Mouse (Mus musculus): ENCODE measurements around the gene Foxa2. TPM values are rescaled to one million over a fixed set of nuclear protein-coding genes. Genes with fewer than 3 reads are reported as not detected.

Foxa2 gene
- 0.55 and 1.2 TPM in 2 replicates for polyA plus RNA-seq (2012; rRNA removed)

DNA sequence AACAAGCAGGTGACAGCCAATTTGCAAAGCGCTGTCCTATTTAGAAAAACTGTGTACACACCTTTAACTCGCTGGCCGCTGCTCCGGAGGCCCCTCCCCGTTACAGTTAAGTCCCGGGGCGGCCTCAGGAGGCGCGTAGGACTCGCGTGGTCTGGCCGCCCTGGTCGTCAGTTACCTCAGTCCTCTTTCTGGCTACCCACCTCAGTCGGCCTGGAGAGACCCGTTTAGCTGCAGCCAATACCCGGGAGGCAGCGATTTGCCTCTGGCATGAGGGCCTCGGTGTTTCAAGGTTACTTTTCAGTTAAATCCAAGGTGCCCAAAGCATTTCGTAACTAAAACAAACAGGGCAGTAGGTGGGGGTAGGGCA, at the start of gene Foxa2:
Foxa2 (minus strand) TSS at position 171 of the 367 bp plus-strand sequence.
- no peak for DNase-seq
- 5% methylated on average over 19 of the region's 19 CpGs for WGBS

GRCm38 (mm10) chr2:148092089-148092488, 45.3 kb upstream of the Foxa2 start:
- H3K36me3 ChIP-seq (ENCODE audit: control insufficient read depth, insufficient read depth, low read length), result no peaks in the 10 kb centered on the region
- H3K4me1 ChIP-seq (replicated peaks; ENCODE audit: control insufficient read depth, insufficient read depth, low read length), result no peaks in the 10 kb centered on the region
- H3K4me3 ChIP-seq (ENCODE audit: control insufficient read depth, insufficient read depth, low read length), result no peak overlapping the region
- TF ChIP-seq CTCF (IDR thresholded peaks at IDR 0.05; ENCODE audit: borderline replicate concordance, control insufficient read depth, extremely low read depth, insufficient read depth, low read length, poor library complexity), result no peak
- no peak for TF ChIP-seq POLR2A (IDR thresholded peaks at IDR 0.05; ENCODE audit: control insufficient read depth, extremely low read depth, insufficient read depth, low read length, poor library complexity)
- DNase-seq, result no peak
- no peak overlapping the region for H3K27ac ChIP-seq (ENCODE audit: control insufficient read depth, insufficient read depth, low read length)
- no peaks in the 10 kb centered on the region for H3K27me3 ChIP-seq (ENCODE audit: control insufficient read depth, insufficient read depth, low read length)
- 88% methylated on average over 2 of the region's 2 CpGs for WGBS

More for the DNA sequence above, at the start of gene Foxa2:
- H3K4me1 ChIP-seq (replicated peaks; ENCODE audit: control insufficient read depth, insufficient read depth, low read length), result no peaks in the 10 kb centered on the region
- peaks cover 24% of the 10 kb centered on the region for H3K27me3 ChIP-seq (ENCODE audit: control insufficient read depth, insufficient read depth, low read length)
- TF ChIP-seq CTCF (IDR thresholded peaks at IDR 0.05; ENCODE audit: borderline replicate concordance, control insufficient read depth, extremely low read depth, insufficient read depth, low read length, poor library complexity) (no peak), POLR2A (IDR thresholded peaks at IDR 0.05; ENCODE audit: control insufficient read depth, extremely low read depth, insufficient read depth, low read length, poor library complexity) (no peak)
- no peak within 1 kb of the TSS for H3K4me3 ChIP-seq (ENCODE audit: control insufficient read depth, insufficient read depth, low read length)
- no peak within 1 kb of the TSS for H3K27ac ChIP-seq (ENCODE audit: control insufficient read depth, insufficient read depth, low read length)
- H3K36me3 ChIP-seq (ENCODE audit: control insufficient read depth, insufficient read depth, low read length), result no peaks in the 10 kb centered on the region

GRCm38 (mm10) chr2:148091657-148092056, 44.9 kb upstream of the Foxa2 start:
- Histone ChIP-seq H3K27me3 (ENCODE audit: control insufficient read depth, insufficient read depth, low read length) (no peaks in the 10 kb centered on the region), H3K27ac (ENCODE audit: control insufficient read depth, insufficient read depth, low read length) (no peak overlapping the region), H3K4me1 (replicated peaks; ENCODE audit: control insufficient read depth, insufficient read depth, low read length) (no peaks in the 10 kb centered on the region), H3K4me3 (ENCODE audit: control insufficient read depth, insufficient read depth, low read length) (no peak overlapping the region), H3K36me3 (ENCODE audit: control insufficient read depth, insufficient read depth, low read length) (no peaks in the 10 kb centered on the region)
- no peak for DNase-seq
- WGBS, result 84% methylated on average over 6 of the region's 6 CpGs
- TF ChIP-seq CTCF (IDR thresholded peaks at IDR 0.05; ENCODE audit: borderline replicate concordance, control insufficient read depth, extremely low read depth, insufficient read depth, low read length, poor library complexity), result no peak
- TF ChIP-seq POLR2A (IDR thresholded peaks at IDR 0.05; ENCODE audit: control insufficient read depth, extremely low read depth, insufficient read depth, low read length, poor library complexity), result no peak

GRCm38 (mm10) chr2:148090071-148090470, 43.3 kb upstream of the Foxa2 start:
- WGBS, result 84% methylated on average over 2 of the region's 2 CpGs
- TF ChIP-seq POLR2A (IDR thresholded peaks at IDR 0.05; ENCODE audit: control insufficient read depth, extremely low read depth, insufficient read depth, low read length, poor library complexity) (no peak), CTCF (IDR thresholded peaks at IDR 0.05; ENCODE audit: borderline replicate concordance, control insufficient read depth, extremely low read depth, insufficient read depth, low read length, poor library complexity) (no peak)
- H3K4me1 ChIP-seq (replicated peaks; ENCODE audit: control insufficient read depth, insufficient read depth, low read length), result no peaks in the 10 kb centered on the region
- no peak for DNase-seq
- H3K27ac ChIP-seq (ENCODE audit: control insufficient read depth, insufficient read depth, low read length), result no peak overlapping the region
- H3K27me3 ChIP-seq (ENCODE audit: control insufficient read depth, insufficient read depth, low read length), result no peaks in the 10 kb centered on the region
- H3K36me3 ChIP-seq (ENCODE audit: control insufficient read depth, insufficient read depth, low read length), result no peaks in the 10 kb centered on the region
- no peak overlapping the region for H3K4me3 ChIP-seq (ENCODE audit: control insufficient read depth, insufficient read depth, low read length)

GRCm38 (mm10) chr2:148085529-148085928, 38.8 kb upstream of the Foxa2 start:
- WGBS, result 77% methylated on average over 5 of the region's 5 CpGs
- TF ChIP-seq CTCF (IDR thresholded peaks at IDR 0.05; ENCODE audit: borderline replicate concordance, control insufficient read depth, extremely low read depth, insufficient read depth, low read length, poor library complexity), result no peak
- TF ChIP-seq POLR2A (IDR thresholded peaks at IDR 0.05; ENCODE audit: control insufficient read depth, extremely low read depth, insufficient read depth, low read length, poor library complexity), result no peak

DNA sequence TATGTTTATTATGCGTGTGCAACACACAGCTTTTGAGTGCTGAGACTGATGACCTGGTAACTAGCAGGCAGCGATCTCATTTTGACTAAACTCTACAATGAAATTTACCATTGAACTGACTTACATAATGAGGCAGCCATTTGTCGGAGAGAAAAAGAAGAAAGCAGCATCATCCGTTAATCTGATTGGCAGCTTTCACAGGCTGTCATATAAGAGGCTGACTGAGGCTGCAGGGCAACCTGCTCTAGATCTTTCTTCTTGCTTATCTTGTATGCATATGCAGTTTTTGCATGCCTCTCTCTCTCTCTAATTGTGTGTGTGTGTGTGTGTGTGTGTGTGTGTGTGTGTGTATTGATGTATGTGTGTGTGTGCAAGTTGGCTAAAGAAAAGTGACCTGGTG, 38.4 kb upstream of the Foxa2 start:
- Histone ChIP-seq H3K36me3 (ENCODE audit: control insufficient read depth, insufficient read depth, low read length) (no peaks in the 10 kb centered on the region), H3K4me1 (replicated peaks; ENCODE audit: control insufficient read depth, insufficient read depth, low read length) (no peaks in the 10 kb centered on the region), H3K27me3 (ENCODE audit: control insufficient read depth, insufficient read depth, low read length) (no peaks in the 10 kb centered on the region), H3K4me3 (ENCODE audit: control insufficient read depth, insufficient read depth, low read length) (no peak overlapping the region), H3K27ac (ENCODE audit: control insufficient read depth, insufficient read depth, low read length) (no peak overlapping the region)
- no peak for TF ChIP-seq POLR2A (IDR thresholded peaks at IDR 0.05; ENCODE audit: control insufficient read depth, extremely low read depth, insufficient read depth, low read length, poor library complexity)
- no peak for DNase-seq
- WGBS, result 65% methylated on average over 4 of the region's 4 CpGs

More at GRCm38 (mm10) chr2:148085529-148085928, 38.8 kb upstream of the Foxa2 start:
- Histone ChIP-seq H3K36me3 (ENCODE audit: control insufficient read depth, insufficient read depth, low read length) (no peaks in the 10 kb centered on the region), H3K4me1 (replicated peaks; ENCODE audit: control insufficient read depth, insufficient read depth, low read length) (no peaks in the 10 kb centered on the region), H3K4me3 (ENCODE audit: control insufficient read depth, insufficient read depth, low read length) (no peak overlapping the region), H3K27ac (ENCODE audit: control insufficient read depth, insufficient read depth, low read length) (no peak overlapping the region), H3K27me3 (ENCODE audit: control insufficient read depth, insufficient read depth, low read length) (no peaks in the 10 kb centered on the region)
- DNase-seq, result no peak

GRCm38 (mm10) chr2:148082283-148082682, 35.5 kb upstream of the Foxa2 start:
- no peak overlapping the region for H3K27ac ChIP-seq (ENCODE audit: control insufficient read depth, insufficient read depth, low read length)
- peak; percentile 11 for DNase-seq
- no peaks in the 10 kb centered on the region for H3K4me1 ChIP-seq (replicated peaks; ENCODE audit: control insufficient read depth, insufficient read depth, low read length)
- no peaks in the 10 kb centered on the region for H3K27me3 ChIP-seq (ENCODE audit: control insufficient read depth, insufficient read depth, low read length)
- TF ChIP-seq POLR2A (IDR thresholded peaks at IDR 0.05; ENCODE audit: control insufficient read depth, extremely low read depth, insufficient read depth, low read length, poor library complexity), result no peak
- TF ChIP-seq CTCF (IDR thresholded peaks at IDR 0.05; ENCODE audit: borderline replicate concordance, control insufficient read depth, extremely low read depth, insufficient read depth, low read length, poor library complexity), result peak; percentile 50; the same call in 1 of the 2 replicates
- H3K36me3 ChIP-seq (ENCODE audit: control insufficient read depth, insufficient read depth, low read length), result no peaks in the 10 kb centered on the region
- no peak overlapping the region for H3K4me3 ChIP-seq (ENCODE audit: control insufficient read depth, insufficient read depth, low read length)
- 7% methylated on average over 8 of the region's 8 CpGs for WGBS

Measured in thymus, adult 2 months (tissue).